Mouse (Mus musculus) midbrain, postnatal 0 days (tissue): Measurements from ENCODE around the gene Vegfb. TPM values are rescaled to one million over a fixed set of nuclear protein-coding genes. Genes with fewer than 3 reads are reported as not detected.

Experiments
- ATAC-seq: fragments of 200-750 bp; cut with Nextera tagmentation; 2 replicates; pipeline ENCODE4 v1.8.0; 2017; ENCODE audit warnings: moderate number of reproducible peaks, mild to moderate bottlenecking, moderate TSS enrichment, moderate library complexity; ENCODE audit not compliant: low FRiP score
- DNase-seq: peaks from one replicate; pipeline ENCODE4 v3.0.0-alpha.2; 2015; ENCODE audit warnings: low spot score
- H3K27ac ChIP-seq: fragments of 300-500 bp; sonication (generic); 2 replicates; pipeline ENCODE4 v1.5.1; 2014; ENCODE audit warnings: low read depth, mild to moderate bottlenecking, low read length, mixed read lengths
- H3K27me3 ChIP-seq: fragments of 300-500 bp; sonication (generic); 2 replicates; pipeline ENCODE4 v1.6.1; 2014; ENCODE audit warnings: low read length, control low read depth, mixed read lengths; ENCODE audit not compliant: insufficient read depth
- H3K36me3 ChIP-seq: fragments of 300-500 bp; sonication (generic); 2 replicates; pipeline ENCODE4 v1.6.1; 2014; ENCODE audit warnings: low read length, control low read depth, mixed read lengths; ENCODE audit not compliant: insufficient read depth
- H3K4me1 ChIP-seq: fragments of 300-500 bp; sonication (generic); 2 replicates; pipeline ENCODE4 v1.6.1; 2014; ENCODE audit warnings: mild to moderate bottlenecking, control low read depth, antibody characterized with exemption, low read length, mixed read lengths; ENCODE audit not compliant: insufficient read depth
- H3K4me2 ChIP-seq: fragments of 300-500 bp; sonication (generic); 2 replicates; pipeline ENCODE4 v1.6.1; 2014; ENCODE audit warnings: low read depth, mild to moderate bottlenecking, low read length, mixed read lengths; ENCODE audit not compliant: poor library complexity, severe bottlenecking
- H3K4me3 ChIP-seq: fragments of 300-500 bp; sonication (generic); 2 replicates; pipeline ENCODE4 v1.5.1; 2014; ENCODE audit warnings: low read depth, mild to moderate bottlenecking, low read length, moderate library complexity
- H3K9ac ChIP-seq: fragments of 300-500 bp; sonication (generic); replicated peaks from 2 replicates; pipeline ENCODE4 v1.6.1; 2014; ENCODE audit warnings: mild to moderate bottlenecking, low read length, moderate library complexity, mixed read lengths; ENCODE audit not compliant: poor library complexity, severe bottlenecking
- H3K9me3 ChIP-seq: fragments of 300-500 bp; sonication (generic); 2 replicates; pipeline ENCODE4 v1.6.1; 2016; ENCODE audit warnings: low read length, control low read depth
- CTCF ChIP-seq: IDR thresholded peaks from 2 replicates; pipeline ENCODE4 v1.5.1; 2016; ENCODE audit warnings: antibody characterized with exemption, mild to moderate bottlenecking
- WGBS: fragments of 180-500 bp; shearing (Covaris S2); extraction: QIAGEN DNeasy Blood & Tissue Kit; methylation state at CpG from one replicate; pipeline ENCODE4 v1.1.7; 2014; 5-methylcytosine and 5-hydroxymethylcytosine counted together
- polyA plus RNA-seq: library from polyadenylated mRNA; unstranded; fragments of >200 nt; fragmentation: Nextera tagmentation; extraction: Ambion mirVana; gene quantifications from 2 replicates; pipeline ENCODE4 v1.2.1, GENCODE M21; 2015
- total RNA-seq: library from RNA; depleted of rRNA; stranded (reverse); fragments of >200 nt; gene quantifications from 2 replicates; pipeline ENCODE4 v1.2.3, GENCODE M21; 2014

The Vegfb gene
- total and polyA plus RNA-seq, 2 experiments from 2014 or later = 44.4 to 77.7 TPM

DNA sequence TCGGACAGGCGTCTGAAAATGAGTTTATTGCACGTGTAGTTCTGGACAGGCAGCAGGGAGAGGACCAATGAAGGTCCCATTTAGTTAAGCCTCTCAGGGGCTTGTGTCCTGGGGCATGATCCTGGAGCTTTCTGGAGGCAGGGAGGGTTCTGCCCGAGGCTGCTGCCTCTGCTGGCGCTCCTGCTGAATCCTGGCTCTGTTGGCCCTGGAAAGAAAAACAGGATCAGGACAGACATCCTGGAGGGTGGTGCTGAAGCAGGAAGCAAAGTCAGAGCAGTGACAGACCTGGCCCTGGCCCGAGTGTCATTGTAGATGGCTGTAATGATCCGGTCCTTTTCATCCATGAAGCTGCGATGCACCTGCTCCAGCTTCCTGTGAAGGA is 444 bp upstream of the Vegfb start:
- Histone ChIP-seq H3K9me3 (no peaks in the 10 kb centered on the region), H3K4me3 (peak overlapping the region; percentile 61), H3K4me1 (peaks cover 11% of the 10 kb centered on the region), H3K27ac (peak overlapping the region; percentile 80; the same call in 1 of the 2 replicates), H3K4me2 (peak overlapping the region; percentile 74), H3K36me3 (0 out of 2 replicates have a peak, but pooled peaks cover 9% of the 10 kb centered on the region), H3K9ac (peak overlapping the region; percentile 89), H3K27me3 (no peaks in the 10 kb centered on the region)
- ATAC-seq = no peak
- no peak for DNase-seq
- WGBS = 4% methylated on average over 8 of the region's 8 CpGs
- TF ChIP-seq CTCF = no peak

DNA sequence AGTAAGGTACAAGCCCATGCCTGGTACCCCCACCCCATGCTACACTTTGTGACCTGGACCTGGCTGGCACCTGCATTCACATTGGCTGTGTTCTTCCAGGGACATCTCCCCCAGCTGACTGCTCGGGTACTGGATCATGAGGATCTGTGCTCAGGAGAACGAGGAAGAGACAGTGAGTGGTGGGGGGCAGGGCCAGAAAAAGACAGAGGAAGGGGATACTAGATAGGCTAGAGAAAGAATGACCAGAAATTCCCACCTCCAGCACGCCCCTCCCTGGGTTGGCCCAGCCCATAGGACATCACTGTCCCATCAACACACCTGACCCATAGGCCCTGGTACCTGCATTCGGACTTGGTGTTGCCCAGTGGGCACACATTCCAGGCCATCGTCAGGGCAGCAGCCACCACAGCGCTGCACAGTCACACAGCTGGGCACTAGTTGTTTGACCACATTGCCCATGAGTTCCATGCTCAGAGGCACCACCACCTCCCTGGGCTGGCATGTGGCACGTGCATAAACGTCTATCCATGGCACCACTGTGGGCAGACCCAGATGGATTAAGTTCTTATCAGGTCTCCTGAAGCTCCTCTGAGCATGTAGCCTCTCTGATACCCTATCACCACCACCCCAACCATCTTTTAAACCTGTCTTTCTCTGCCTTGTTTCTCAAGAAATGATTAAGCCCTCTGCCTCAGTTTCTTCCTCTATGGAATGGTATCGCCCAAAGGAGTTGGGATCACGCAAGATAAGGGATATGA is 1.3 kb downstream of the Vegfb start:
- TF ChIP-seq CTCF = no peak
- Histone ChIP-seq H3K27me3 (no peaks in the 10 kb centered on the region), H3K27ac (no peak overlapping the region), H3K9me3 (no peaks in the 10 kb centered on the region), H3K4me3 (no peak overlapping the region), H3K36me3 (0 out of 2 replicates have a peak, but pooled peaks cover 14% of the 10 kb centered on the region), H3K4me2 (peak overlapping the region; percentile 74), H3K4me1 (peaks cover 9% of the 10 kb centered on the region), H3K9ac (no peak overlapping the region)
- DNase-seq (no peak), ATAC-seq (no peak)
- WGBS = 79% methylated on average over 10 of the region's 10 CpGs

DNA sequence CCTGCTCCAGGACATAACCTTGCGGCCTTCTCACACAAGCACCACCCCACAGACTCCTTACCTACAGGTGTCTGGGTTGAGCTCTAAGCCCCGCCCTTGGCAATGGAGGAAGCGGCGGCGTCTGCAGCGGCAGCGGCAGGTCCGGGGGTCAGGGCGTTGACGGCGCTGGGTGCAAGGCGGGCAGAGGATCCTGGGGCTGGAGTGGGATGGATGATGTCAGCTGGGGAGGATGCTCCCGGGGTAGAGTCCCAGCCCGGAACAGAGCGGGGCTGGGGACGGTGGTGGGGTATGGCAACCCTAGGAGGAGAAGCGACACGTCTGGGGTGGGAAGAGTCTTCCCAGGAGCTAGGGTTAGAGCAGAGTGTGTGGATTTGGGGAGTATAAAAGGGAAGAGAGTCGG is 2.2 kb downstream of the Vegfb start:
- Histone ChIP-seq H3K27ac (no peak overlapping the region), H3K9ac (no peak overlapping the region), H3K9me3 (no peaks in the 10 kb centered on the region), H3K4me2 (no peak overlapping the region), H3K27me3 (no peaks in the 10 kb centered on the region), H3K36me3 (0 out of 2 replicates have a peak, but pooled peaks cover 14% of the 10 kb centered on the region), H3K4me3 (no peak overlapping the region), H3K4me1 (peaks cover 9% of the 10 kb centered on the region)
- ATAC-seq (no peak), DNase-seq (no peak)
- WGBS = 88% methylated on average over 19 of the region's 19 CpGs
- TF ChIP-seq CTCF = no peak

GRCm38 (mm10) chr19:6983621-6984020 is 3.8 kb downstream of the Vegfb start:
- DNase-seq = no peak
- no peak for TF ChIP-seq CTCF

DNA sequence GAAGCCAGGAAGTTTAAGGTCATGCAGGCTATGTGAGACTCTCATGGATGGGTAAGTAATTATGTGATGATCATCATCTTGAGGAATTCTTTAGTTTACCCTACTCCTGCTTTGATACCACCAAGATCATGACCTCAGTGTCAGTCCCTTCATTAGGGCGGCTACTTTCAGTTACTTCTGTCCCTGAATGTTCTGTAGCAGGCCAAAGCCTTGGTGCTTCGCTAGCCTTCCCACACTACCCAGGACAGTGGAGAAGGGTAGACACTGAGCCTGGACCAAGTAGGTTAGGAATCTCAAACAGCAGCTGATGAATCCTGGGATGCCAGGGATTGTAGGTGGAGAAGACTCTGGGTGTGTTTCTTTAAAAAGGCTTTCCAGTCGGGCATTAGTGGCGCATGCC is 6.0 kb downstream of the Vegfb start:
- no peak for TF ChIP-seq CTCF
- no peak overlapping the region for H3K4me2 ChIP-seq
- WGBS = 87% methylated on average over 4 of the region's 4 CpGs
- no peaks in the 10 kb centered on the region for H3K9me3 ChIP-seq
- H3K27ac ChIP-seq = no peak overlapping the region
- no peak overlapping the region for H3K4me3 ChIP-seq
- no peak overlapping the region for H3K9ac ChIP-seq
- peaks cover 20% of the 10 kb centered on the region; the same call in 1 of the 2 replicates for H3K4me1 ChIP-seq
- DNase-seq (no peak), ATAC-seq (no peak)
- H3K36me3 ChIP-seq = peaks cover 27% of the 10 kb centered on the region
- no peaks in the 10 kb centered on the region for H3K27me3 ChIP-seq

More at GRCm38 (mm10) chr19:6983621-6984020, 3.8 kb downstream of the Vegfb start:
- no peak overlapping the region for H3K27ac ChIP-seq
- H3K9me3 ChIP-seq = no peaks in the 10 kb centered on the region
- no peaks in the 10 kb centered on the region for H3K27me3 ChIP-seq
- peaks cover 14% of the 10 kb centered on the region for H3K4me1 ChIP-seq
- no peak for ATAC-seq
- H3K9ac ChIP-seq = no peak overlapping the region
- no peak overlapping the region for H3K4me2 ChIP-seq
- 76% methylated on average over 5 of the region's 5 CpGs for WGBS
- H3K36me3 ChIP-seq = 0 out of 2 replicates have a peak, but pooled peaks cover 14% of the 10 kb centered on the region
- no peak overlapping the region for H3K4me3 ChIP-seq

DNA sequence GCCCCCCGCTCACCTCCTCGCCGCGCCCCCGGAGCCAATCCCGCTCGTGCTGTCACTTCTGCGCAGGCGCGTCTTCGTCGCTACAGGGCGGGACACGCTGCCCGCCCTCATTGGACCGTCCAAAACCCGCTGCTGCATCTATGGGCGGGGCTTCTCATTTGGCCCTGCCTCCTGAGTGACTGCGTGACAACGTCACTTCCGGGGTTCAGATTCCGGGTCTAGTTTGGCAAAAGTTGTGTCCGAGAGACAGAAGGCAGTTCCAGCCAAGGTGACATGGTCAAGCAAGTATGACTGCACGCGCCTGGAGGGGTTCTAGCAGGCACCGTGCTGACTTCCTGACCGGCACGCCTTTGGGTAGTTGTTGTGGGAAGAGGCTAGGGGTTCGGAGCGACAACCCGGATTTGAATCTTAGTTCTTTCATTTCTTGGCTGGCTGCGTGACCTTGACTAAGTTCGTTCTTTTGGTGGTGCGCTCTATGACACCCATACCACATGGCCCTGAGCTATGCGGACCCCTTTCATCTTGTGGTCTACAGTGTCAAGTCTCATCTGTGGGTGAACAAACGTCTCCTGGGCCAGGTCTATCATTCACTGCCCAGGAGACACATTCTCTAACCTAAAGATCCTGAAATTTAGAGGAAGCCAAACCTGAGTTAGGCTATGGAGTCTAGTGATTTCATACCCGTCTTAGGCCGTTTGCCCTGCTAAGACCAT is 6.9 kb downstream of the Vegfb start, which contains the start of gene Fkbp2:
Gene Fkbp2 (minus strand): TSS at position 121 of the 713 bp plus-strand sequence.
- ATAC-seq = peak; percentile 89
- no peak for TF ChIP-seq CTCF
- no peaks in the 10 kb centered on the region for H3K27me3 ChIP-seq
- H3K36me3 ChIP-seq = peaks cover 27% of the 10 kb centered on the region
- peak within 1 kb of the TSS; percentile 95 for H3K27ac ChIP-seq
- peak within 1 kb of the TSS; percentile 84 for H3K4me2 ChIP-seq
- DNase-seq = peak; percentile 99
- peak within 1 kb of the TSS; percentile 65 for H3K4me3 ChIP-seq
- H3K4me1 ChIP-seq = peaks cover 19% of the 10 kb centered on the region; the same call in 1 of the 2 replicates
- WGBS = 2% methylated on average over 33 of the region's 38 CpGs
- H3K9me3 ChIP-seq = no peaks in the 10 kb centered on the region
- H3K9ac ChIP-seq = peak within 1 kb of the TSS; percentile 74
